Mouse (Mus musculus) brain, embryonic 14.5 days (tissue): ENCODE measurements at regions not wholly inside any gene's neighbourhood (a gene's known extent, or its start where the extent isn't known, plus 50 kb on each side); places are given as distances from the start of the nearest gene placed in this dataset.

Experiments used
- CTCF ChIP-seq: fragments of 200-500 bp; IDR thresholded peaks from 2 replicates; pipeline ENCODE4 v1.5.1; 2012; ENCODE audit warnings: inconsistent platforms, mild to moderate bottlenecking, moderate library complexity, borderline replicate concordance; ENCODE audit not compliant: insufficient read depth, insufficient read length; ENCODE audit errors: extremely low read depth
- POLR2A ChIP-seq: fragments of 200-500 bp; IDR thresholded peaks from 2 replicates; pipeline ENCODE4 v1.6.1; 2012; ENCODE audit warnings: mild to moderate bottlenecking, inconsistent platforms, borderline replicate concordance; ENCODE audit not compliant: poor library complexity, insufficient read depth, insufficient read length, severe bottlenecking; ENCODE audit errors: extremely low read depth

GRCm38 (mm10) chr13:118259606-118260005 is 126.8 kb upstream of the B430218F22Rik start:
- TF ChIP-seq POLR2A (no peak), CTCF (no peak)
